Mouse (Mus musculus) intestine, embryonic 16.5 days (tissue): ENCODE results near the gene Dcaf5. TPM values are rescaled to one million over a fixed set of nuclear protein-coding genes. Genes with fewer than 3 reads are reported as not detected.
A peak's percentile ranks its signal among the peaks of the same experiment; 100 is the strongest.

ENCODE experiments used
- ATAC-seq: fragments of 200-750 bp; cut with Nextera tagmentation; 2 replicates; pipeline ENCODE4 v1.8.0; 2017; ENCODE audit warnings: moderate TSS enrichment, moderate library complexity
- H3K27ac ChIP-seq: fragments of 300-500 bp; sonication (generic); 2 replicates; pipeline ENCODE4 v1.5.1; 2014; ENCODE audit warnings: mild to moderate bottlenecking, low read length
- H3K27me3 ChIP-seq: fragments of 300-500 bp; sonication (generic); replicated peaks from 2 replicates; pipeline ENCODE4 v1.6.1; 2014; ENCODE audit warnings: low read length, control low read depth, mixed read lengths; ENCODE audit not compliant: control insufficient read depth, insufficient read depth
- H3K36me3 ChIP-seq: fragments of 300-500 bp; sonication (generic); 2 replicates; pipeline ENCODE4 v1.6.1; 2014; ENCODE audit warnings: low read length, control low read depth; ENCODE audit not compliant: control insufficient read depth, insufficient read depth
- H3K4me1 ChIP-seq: fragments of 300-500 bp; sonication (generic); 2 replicates; pipeline ENCODE4 v1.6.1; 2014; ENCODE audit warnings: low read length, control low read depth, mixed read lengths; ENCODE audit not compliant: control insufficient read depth, insufficient read depth
- H3K4me2 ChIP-seq: fragments of 300-500 bp; sonication (generic); 2 replicates; pipeline ENCODE4 v1.6.1; 2014; ENCODE audit warnings: low read depth, low read length, control low read depth
- H3K4me3 ChIP-seq: fragments of 300-500 bp; sonication (generic); 2 replicates; pipeline ENCODE4 v1.5.1; 2014; ENCODE audit warnings: mild to moderate bottlenecking, low read length
- H3K9ac ChIP-seq: fragments of 300-500 bp; sonication (generic); 2 replicates; pipeline ENCODE4 v1.6.1; 2014; ENCODE audit warnings: low read depth, low read length
- H3K9me3 ChIP-seq: fragments of 300-500 bp; sonication (generic); 2 replicates; pipeline ENCODE4 v1.6.1; 2016; ENCODE audit warnings: low read length, control low read depth; ENCODE audit not compliant: control insufficient read depth
- WGBS: fragments of 180-500 bp; shearing (Covaris S2); extraction: QIAGEN DNeasy Blood & Tissue Kit; methylation state at CpG from one replicate; pipeline ENCODE4 v1.1.7; 2014; 5-methylcytosine and 5-hydroxymethylcytosine counted together
- polyA plus RNA-seq: library from polyadenylated mRNA; unstranded; fragments of >200 nt; fragmentation: Nextera tagmentation; extraction: Ambion mirVana; gene quantifications from 2 replicates; pipeline ENCODE4 v1.2.1, GENCODE M21; 2015

The Dcaf5 gene
- polyA plus RNA-seq, 1 experiment from 2014 or later: 7.9 TPM

DNA sequence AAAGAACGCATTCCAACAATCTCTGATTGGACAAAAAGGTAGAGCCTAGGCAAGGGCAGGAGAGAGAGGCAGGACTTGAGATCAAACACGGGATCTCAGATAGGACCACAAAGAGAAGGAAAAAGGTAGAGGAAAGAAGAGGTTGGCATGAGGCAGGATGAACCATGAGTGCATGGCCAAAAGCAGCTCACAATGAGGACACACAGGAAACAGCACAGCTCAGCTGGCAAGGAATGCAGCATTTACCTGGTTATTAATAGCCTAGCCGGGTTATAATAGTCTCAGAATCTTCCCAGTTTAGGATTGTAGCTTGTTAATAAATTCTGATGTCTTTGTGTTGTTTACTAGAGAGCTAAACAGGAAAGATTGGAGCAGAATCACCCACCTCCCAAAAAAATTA lies 8.7 kb downstream of the Dcaf5 start:
- no peak overlapping the region for H3K4me3 ChIP-seq
- no peaks in the 10 kb centered on the region for H3K36me3 ChIP-seq
- H3K9me3 ChIP-seq: no peaks in the 10 kb centered on the region
- no peaks in the 10 kb centered on the region for H3K27me3 ChIP-seq
- H3K4me1 ChIP-seq: no peaks in the 10 kb centered on the region
- H3K9ac ChIP-seq: no peak overlapping the region
- H3K4me2 ChIP-seq: no peak overlapping the region
- 90% methylated on average over 3 of the region's 3 CpGs for WGBS
- H3K27ac ChIP-seq: no peak overlapping the region
- ATAC-seq: no peak

- no peaks in the 10 kb centered on the region for H3K27me3 ChIP-seq
- H3K9me3 ChIP-seq: 0 out of 2 replicates have a peak, but pooled peaks cover 4% of the 10 kb centered on the region
- 88% methylated on average over 2 of the region's 2 CpGs for WGBS
- H3K4me1 ChIP-seq: no peaks in the 10 kb centered on the region
- no peak overlapping the region for H3K9ac ChIP-seq
- no peak for ATAC-seq
- no peak overlapping the region for H3K4me2 ChIP-seq
- 0 out of 2 replicates have a peak, but pooled peaks cover 7% of the 10 kb centered on the region for H3K36me3 ChIP-seq
- no peak overlapping the region for H3K4me3 ChIP-seq
- no peak overlapping the region for H3K27ac ChIP-seq
Measured at GRCm38 (mm10) chr12:80415100-80415499, 21.3 kb downstream of the Dcaf5 start.

- WGBS: 93% methylated on average over 8 of the region's 8 CpGs
- H3K27ac ChIP-seq: no peak overlapping the region
- H3K36me3 ChIP-seq: 0 out of 2 replicates have a peak, but pooled peaks cover 7% of the 10 kb centered on the region
- no peaks in the 10 kb centered on the region for H3K27me3 ChIP-seq
- H3K4me2 ChIP-seq: no peak overlapping the region
- H3K9ac ChIP-seq: no peak overlapping the region
- no peak overlapping the region for H3K4me3 ChIP-seq
- H3K4me1 ChIP-seq: no peaks in the 10 kb centered on the region
- ATAC-seq: no peak
- H3K9me3 ChIP-seq: 0 out of 2 replicates have a peak, but pooled peaks cover 4% of the 10 kb centered on the region
Measured at GRCm38 (mm10) chr12:80410855-80411254, 25.5 kb downstream of the Dcaf5 start.

GRCm38 (mm10) chr12:80407824-80408223 lies 28.6 kb downstream of the Dcaf5 start:
- ATAC-seq: no peak
- 63% methylated on average over 3 of the region's 3 CpGs for WGBS
- no peak overlapping the region for H3K4me2 ChIP-seq

DNA sequence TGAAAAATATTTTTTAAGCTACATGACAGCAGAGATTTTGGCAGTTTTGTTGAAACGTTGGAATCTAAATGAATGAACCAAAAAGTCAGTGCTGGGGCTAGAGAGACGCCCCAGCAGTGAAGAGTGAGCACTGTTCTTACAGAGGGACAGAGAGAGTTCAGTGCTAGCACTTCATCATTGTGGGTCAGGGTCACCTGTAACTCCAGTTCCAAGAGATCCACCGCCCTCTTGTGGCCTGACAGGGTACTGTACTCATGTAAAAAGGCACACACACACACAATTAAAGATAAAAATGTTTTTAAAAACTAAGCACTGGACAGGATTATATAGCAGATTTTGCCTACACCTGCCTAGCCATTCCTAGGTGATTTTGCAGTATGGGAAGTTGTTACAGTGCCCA lies 29.8 kb downstream of the Dcaf5 start:
- peaks cover 5% of the 10 kb centered on the region for H3K36me3 ChIP-seq
- 39% methylated on average over 3 of the region's 3 CpGs for WGBS
- ATAC-seq: no peak
- no peaks in the 10 kb centered on the region for H3K4me1 ChIP-seq
- no peak overlapping the region for H3K4me3 ChIP-seq
- no peak overlapping the region for H3K27ac ChIP-seq
- H3K27me3 ChIP-seq: no peaks in the 10 kb centered on the region
- H3K4me2 ChIP-seq: no peak overlapping the region
- H3K9ac ChIP-seq: no peak overlapping the region
- H3K9me3 ChIP-seq: no peaks in the 10 kb centered on the region

More at GRCm38 (mm10) chr12:80407824-80408223, 28.6 kb downstream of the Dcaf5 start:
- Histone ChIP-seq H3K4me1 (no peaks in the 10 kb centered on the region), H3K4me3 (no peak overlapping the region), H3K36me3 (0 out of 2 replicates have a peak, but pooled peaks cover 3% of the 10 kb centered on the region), H3K27ac (no peak overlapping the region), H3K27me3 (no peaks in the 10 kb centered on the region), H3K9ac (no peak overlapping the region), H3K9me3 (no peaks in the 10 kb centered on the region)

- no peaks in the 10 kb centered on the region for H3K4me1 ChIP-seq
- no peak overlapping the region for H3K4me2 ChIP-seq
- H3K27ac ChIP-seq: no peak overlapping the region
- 91% methylated on average over 6 of the region's 6 CpGs for WGBS
- no peak overlapping the region for H3K9ac ChIP-seq
- H3K4me3 ChIP-seq: no peak overlapping the region
- ATAC-seq: no peak
- H3K36me3 ChIP-seq: peaks cover 8% of the 10 kb centered on the region
- H3K9me3 ChIP-seq: no peaks in the 10 kb centered on the region
- no peaks in the 10 kb centered on the region for H3K27me3 ChIP-seq
Measured at GRCm38 (mm10) chr12:80404139-80404538, 32.3 kb downstream of the Dcaf5 start.

GRCm38 (mm10) chr12:80399147-80399546 lies 37.3 kb downstream of the Dcaf5 start:
- ATAC-seq: peak; percentile 60; the same call in 1 of the 2 replicates
- Histone ChIP-seq H3K27ac (no peak overlapping the region), H3K9ac (no peak overlapping the region), H3K27me3 (no peaks in the 10 kb centered on the region), H3K4me1 (no peaks in the 10 kb centered on the region), H3K36me3 (peaks cover 11% of the 10 kb centered on the region), H3K4me3 (no peak overlapping the region), H3K9me3 (no peaks in the 10 kb centered on the region), H3K4me2 (no peak overlapping the region)
- WGBS: 80% methylated on average over 2 of the region's 2 CpGs

DNA sequence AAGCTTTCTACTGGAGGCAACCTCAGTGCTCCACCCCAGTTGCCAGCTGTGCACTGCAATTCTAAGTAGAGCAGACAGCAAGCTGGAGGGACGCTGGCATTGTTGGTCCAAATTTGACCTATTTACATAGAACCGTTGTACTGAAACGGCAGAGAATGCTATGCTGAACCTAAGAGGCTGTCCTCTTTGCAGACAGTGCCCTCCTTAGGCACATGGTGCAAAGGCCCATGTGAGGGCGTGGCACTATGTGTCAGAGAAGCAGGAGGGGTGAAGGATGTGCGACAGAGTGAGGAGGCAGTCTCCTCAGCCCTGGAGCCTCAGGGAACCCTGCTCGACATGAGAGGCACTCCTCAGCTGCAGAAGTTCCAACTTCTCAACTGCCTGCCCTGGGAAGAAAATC lies 40.0 kb downstream of the Dcaf5 start:
- no peaks in the 10 kb centered on the region for H3K9me3 ChIP-seq
- 57% methylated on average over 6 of the region's 6 CpGs for WGBS
- no peak overlapping the region for H3K4me2 ChIP-seq
- H3K27ac ChIP-seq: no peak overlapping the region
- ATAC-seq: no peak
- H3K36me3 ChIP-seq: peaks cover 6% of the 10 kb centered on the region
- H3K4me1 ChIP-seq: no peaks in the 10 kb centered on the region
- H3K9ac ChIP-seq: no peak overlapping the region
- no peaks in the 10 kb centered on the region for H3K27me3 ChIP-seq
- H3K4me3 ChIP-seq: no peak overlapping the region

DNA sequence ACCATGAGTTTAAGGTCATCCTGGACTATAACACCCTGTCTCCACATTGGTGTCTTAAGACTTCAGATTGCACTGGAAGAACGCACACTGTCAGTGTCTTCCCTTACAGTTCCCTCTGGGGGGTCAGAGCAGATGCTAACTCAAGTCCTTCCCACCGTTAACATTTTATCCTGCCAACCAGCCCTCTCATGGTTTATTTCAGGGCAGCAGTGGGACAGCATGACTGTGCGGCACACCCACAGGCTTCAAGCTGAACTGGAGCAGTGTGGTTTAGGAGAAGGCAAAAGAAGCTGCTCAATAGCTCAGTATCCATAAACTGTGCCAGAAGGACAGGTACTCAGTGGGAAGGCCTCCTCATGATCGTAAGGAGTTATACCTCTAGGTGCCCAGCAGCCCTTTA lies 41.1 kb downstream of the Dcaf5 start:
- WGBS: 93% methylated on average over 4 of the region's 4 CpGs
- ATAC-seq: no peak
- no peaks in the 10 kb centered on the region for H3K9me3 ChIP-seq
- no peak overlapping the region for H3K9ac ChIP-seq
- H3K4me3 ChIP-seq: no peak overlapping the region
- H3K4me2 ChIP-seq: no peak overlapping the region
- no peaks in the 10 kb centered on the region for H3K27me3 ChIP-seq
- no peak overlapping the region for H3K27ac ChIP-seq
- no peaks in the 10 kb centered on the region for H3K4me1 ChIP-seq
- peaks cover 6% of the 10 kb centered on the region for H3K36me3 ChIP-seq

GRCm38 (mm10) chr12:80394045-80394444 lies 42.4 kb downstream of the Dcaf5 start:
- Histone ChIP-seq H3K4me2 (no peak overlapping the region), H3K27me3 (no peaks in the 10 kb centered on the region), H3K9me3 (no peaks in the 10 kb centered on the region), H3K4me1 (no peaks in the 10 kb centered on the region), H3K27ac (no peak overlapping the region), H3K36me3 (peaks cover 6% of the 10 kb centered on the region), H3K9ac (no peak overlapping the region), H3K4me3 (no peak overlapping the region)
- WGBS: 85% methylated on average over 2 of the region's 2 CpGs
- no peak for ATAC-seq
